Mouse (Mus musculus) testis, adult 2 months (tissue): ENCODE data around the gene Cdc42bpg.

Experiments used
- CTCF ChIP-seq: fragments of 200-500 bp; IDR thresholded peaks from 2 replicates; pipeline ENCODE4 v1.5.1; 2012; ENCODE audit warnings: low read depth, mild to moderate bottlenecking, inconsistent platforms, low read length, moderate library complexity; ENCODE audit not compliant: control insufficient read depth, insufficient read depth, insufficient replicate concordance
- POLR2A ChIP-seq: fragments of 200-500 bp; IDR thresholded peaks from 2 replicates; pipeline ENCODE4 v1.6.1; 2012; ENCODE audit warnings: low read depth, mild to moderate bottlenecking, inconsistent platforms, low read length, moderate library complexity; ENCODE audit not compliant: control insufficient read depth

DNA sequence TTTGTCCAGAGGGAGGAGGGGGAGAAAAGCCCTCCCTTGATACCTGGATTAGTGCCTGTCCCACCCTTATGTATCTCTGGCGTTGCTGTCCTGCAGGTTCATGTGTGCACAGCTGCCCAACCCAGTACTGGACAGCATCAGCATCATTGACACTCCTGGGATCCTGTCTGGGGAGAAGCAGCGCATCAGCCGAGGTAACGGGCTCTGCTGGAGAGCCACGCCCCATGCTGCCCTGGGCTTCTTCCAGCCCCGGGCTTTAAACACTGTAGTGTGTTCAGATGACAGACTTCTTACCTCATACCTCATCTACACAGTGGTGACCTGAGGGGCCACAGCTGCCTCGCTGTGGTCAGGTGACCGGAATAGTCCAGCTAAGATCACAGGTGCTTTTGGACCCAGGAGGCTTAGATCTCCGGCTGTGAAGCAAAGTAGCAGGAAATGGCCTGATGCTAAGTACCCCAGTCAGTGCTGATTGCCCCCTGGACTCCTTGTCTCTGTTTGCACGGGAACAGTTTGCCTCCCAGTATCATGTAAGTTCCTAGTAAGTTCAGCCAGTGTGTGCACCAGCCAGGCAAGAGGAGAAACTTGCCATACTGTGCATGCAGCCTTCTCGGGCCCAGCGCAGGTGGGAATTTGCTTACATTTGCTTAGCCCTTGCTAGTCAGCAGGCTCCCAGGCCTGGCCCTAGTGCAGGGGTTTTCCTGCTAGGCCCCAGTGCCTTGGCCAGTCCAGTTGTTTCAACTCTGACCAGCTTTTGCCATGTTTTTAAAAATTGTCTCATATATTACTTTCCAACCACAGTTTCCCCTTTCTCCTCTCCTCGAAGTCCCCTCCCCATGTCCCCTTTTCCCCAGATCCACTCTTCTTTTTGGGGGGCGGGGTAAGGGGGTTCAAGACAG lies 24.9 kb upstream of the Cdc42bpg start:
- TF ChIP-seq POLR2A (no peak), CTCF (no peak)
